Mouse (Mus musculus): ENCODE results near the gene Dnah8.

GRCm38 (mm10) chr17:30594846-30595245 is 29.3 kb upstream of the Dnah8 start:
- TF ChIP-seq CTCF (IDR thresholded peaks at IDR 0.05; ENCODE audit: insufficient read depth, low read depth, low read length) = no peak
- TF ChIP-seq POLR2A (IDR thresholded peaks at IDR 0.05; ENCODE audit: insufficient read depth, low read depth, low read length) = no peak
